Mouse (Mus musculus) liver, embryonic 16.5 days (tissue): Measurements from ENCODE around the gene Gm867. TPM values are rescaled to one million over a fixed set of nuclear protein-coding genes. Genes with fewer than 3 reads are reported as not detected.

Experiments used
- ATAC-seq: fragments of 200-750 bp; cut with Nextera tagmentation; 2 replicates; pipeline ENCODE4 v1.8.0; 2017; ENCODE audit warnings: low read depth, mild to moderate bottlenecking, moderate number of reproducible peaks, moderate library complexity
- H3K27ac ChIP-seq: fragments of 300-500 bp; sonication (generic); 2 replicates; pipeline ENCODE4 v1.5.1; 2014; ENCODE audit warnings: mild to moderate bottlenecking, low read length
- H3K27me3 ChIP-seq: fragments of 300-500 bp; sonication (generic); 2 replicates; pipeline ENCODE4 v1.6.1; 2014; ENCODE audit warnings: low read depth, low read length, mixed read lengths; ENCODE audit not compliant: control insufficient read depth, insufficient read depth
- H3K36me3 ChIP-seq: fragments of 300-500 bp; sonication (generic); 2 replicates; pipeline ENCODE4 v1.6.1; 2014; ENCODE audit warnings: mild to moderate bottlenecking; ENCODE audit not compliant: control insufficient read depth, insufficient read depth
- H3K4me1 ChIP-seq: fragments of 300-500 bp; sonication (generic); 2 replicates; pipeline ENCODE4 v1.6.1; 2014; ENCODE audit warnings: low read depth, low read length, mixed read lengths; ENCODE audit not compliant: control insufficient read depth
- H3K4me2 ChIP-seq: fragments of 300-500 bp; sonication (generic); 2 replicates; pipeline ENCODE4 v1.6.1; 2014; ENCODE audit warnings: low read depth, low read length, mixed read lengths
- H3K4me3 ChIP-seq: fragments of 300-500 bp; sonication (generic); 2 replicates; pipeline ENCODE4 v1.5.1; 2014; ENCODE audit warnings: low read depth, mild to moderate bottlenecking, low read length
- H3K9ac ChIP-seq: fragments of 300-500 bp; sonication (generic); 2 replicates; pipeline ENCODE4 v1.6.1; 2014; ENCODE audit warnings: low read depth, low read length
- H3K9me3 ChIP-seq: fragments of 300-500 bp; sonication (generic); replicated peaks from 2 replicates; pipeline ENCODE4 v1.6.1; 2016; ENCODE audit warnings: low read length; ENCODE audit not compliant: control insufficient read depth
- WGBS: fragments of 180-500 bp; shearing (Covaris S2); extraction: QIAGEN DNeasy Blood & Tissue Kit; methylation state at CpG from one replicate; pipeline ENCODE4 v1.1.7; 2014; ENCODE audit not compliant: insufficient replicate concordance; 5-methylcytosine and 5-hydroxymethylcytosine counted together
- polyA plus RNA-seq: library from polyadenylated mRNA; unstranded; fragments of >200 nt; fragmentation: Nextera tagmentation; extraction: Ambion mirVana; gene quantifications from 2 replicates; pipeline ENCODE4 v1.2.1, GENCODE M21; 2015

Gm867 gene
- polyA plus RNA-seq, 1 experiment from 2014 or later = 26.4 TPM

DNA sequence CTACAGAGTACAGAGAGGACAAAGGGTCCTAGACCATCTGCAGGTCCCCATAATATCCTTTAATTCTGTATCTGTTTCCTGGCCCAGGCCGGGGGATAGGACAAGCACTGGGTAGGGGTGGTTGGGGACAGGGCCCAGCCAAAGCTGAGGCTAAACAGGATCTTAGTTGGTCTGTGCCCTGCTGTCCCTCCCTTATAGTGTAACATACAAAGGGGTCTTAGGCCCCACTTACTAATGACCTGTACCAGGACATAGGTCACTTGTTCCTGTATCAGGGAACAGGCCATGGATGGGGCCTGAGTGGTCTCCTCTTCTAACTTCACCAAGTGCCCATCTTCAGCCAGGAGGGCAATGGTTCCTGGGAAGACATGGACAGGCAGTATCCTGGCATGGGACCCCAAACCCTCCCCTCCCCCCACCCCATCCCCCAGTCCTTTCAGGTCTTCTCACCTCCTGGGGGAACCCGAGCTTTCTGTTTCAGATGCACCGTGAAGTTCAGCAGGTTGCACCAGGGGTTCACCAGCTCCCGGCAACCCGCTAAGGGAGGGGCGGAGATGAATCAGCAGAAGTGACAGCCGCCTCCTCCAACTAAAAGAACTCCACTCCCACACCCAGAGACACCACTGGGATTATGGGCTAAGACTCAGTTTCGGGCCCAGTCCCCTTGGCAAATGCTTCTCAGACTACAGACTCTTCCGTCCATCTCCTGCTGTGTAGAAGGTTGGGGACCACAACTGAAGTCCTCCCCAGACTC lies 814 bp downstream of the Gm867 start:
- peak; percentile 76 for ATAC-seq
- Histone ChIP-seq H3K4me1 (peaks cover 43% of the 10 kb centered on the region), H3K27me3 (no peaks in the 10 kb centered on the region), H3K9me3 (no peaks in the 10 kb centered on the region), H3K4me3 (peak overlapping the region; percentile 84), H3K4me2 (peak overlapping the region; percentile 52), H3K9ac (peak overlapping the region; percentile 75), H3K36me3 (peaks cover 8% of the 10 kb centered on the region; the same call in 1 of the 2 replicates), H3K27ac (peak overlapping the region; percentile 87)
- WGBS = 24% methylated on average over 9 of the region's 9 CpGs

DNA sequence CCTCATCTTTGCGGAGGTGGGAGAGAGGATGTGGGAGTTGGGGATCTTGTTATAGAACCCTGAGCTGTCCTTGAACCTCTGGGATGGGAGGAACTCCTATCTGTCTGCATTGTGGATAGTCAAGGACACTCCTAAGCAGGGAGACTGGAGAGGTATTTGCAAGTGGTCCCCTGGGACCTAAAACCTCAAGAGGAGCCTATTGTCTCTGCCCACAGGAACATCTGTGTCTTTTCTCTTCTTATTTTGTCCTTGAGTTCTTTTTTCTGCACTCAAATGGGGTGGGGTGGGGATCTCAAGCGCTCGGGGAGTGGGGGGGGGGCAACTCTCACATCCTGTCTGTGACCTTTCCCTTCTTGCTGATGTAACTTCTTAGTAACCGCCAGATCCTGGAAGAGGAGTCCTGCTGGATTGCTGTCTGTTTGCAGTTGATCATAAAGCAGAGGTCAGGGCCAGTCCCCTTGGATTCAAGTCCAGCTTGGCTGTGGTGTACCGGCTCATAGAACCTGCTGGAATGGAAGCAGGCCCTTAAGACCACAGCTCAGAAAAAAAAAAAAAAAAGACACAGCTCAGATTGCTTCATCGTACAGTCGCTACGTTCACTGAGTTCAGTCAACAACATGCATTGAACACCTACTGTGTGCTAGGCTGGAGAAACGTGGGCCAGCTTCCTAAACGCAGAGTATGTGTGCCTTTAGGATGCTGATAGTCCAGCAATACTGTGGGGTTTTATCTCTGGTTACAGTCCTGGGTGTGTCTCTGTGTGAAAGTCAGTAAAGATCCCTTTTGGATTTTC lies 2.4 kb downstream of the Gm867 start:
- peak; percentile 73 for ATAC-seq
- Histone ChIP-seq H3K9me3 (no peaks in the 10 kb centered on the region), H3K4me3 (peak overlapping the region; percentile 84), H3K4me1 (peaks cover 43% of the 10 kb centered on the region), H3K9ac (peak overlapping the region; percentile 63), H3K27me3 (peaks cover 9% of the 10 kb centered on the region), H3K36me3 (peaks cover 8% of the 10 kb centered on the region; the same call in 1 of the 2 replicates), H3K27ac (peak overlapping the region; percentile 89), H3K4me2 (peak overlapping the region; percentile 93)
- 37% methylated on average over 10 of the region's 10 CpGs for WGBS

DNA sequence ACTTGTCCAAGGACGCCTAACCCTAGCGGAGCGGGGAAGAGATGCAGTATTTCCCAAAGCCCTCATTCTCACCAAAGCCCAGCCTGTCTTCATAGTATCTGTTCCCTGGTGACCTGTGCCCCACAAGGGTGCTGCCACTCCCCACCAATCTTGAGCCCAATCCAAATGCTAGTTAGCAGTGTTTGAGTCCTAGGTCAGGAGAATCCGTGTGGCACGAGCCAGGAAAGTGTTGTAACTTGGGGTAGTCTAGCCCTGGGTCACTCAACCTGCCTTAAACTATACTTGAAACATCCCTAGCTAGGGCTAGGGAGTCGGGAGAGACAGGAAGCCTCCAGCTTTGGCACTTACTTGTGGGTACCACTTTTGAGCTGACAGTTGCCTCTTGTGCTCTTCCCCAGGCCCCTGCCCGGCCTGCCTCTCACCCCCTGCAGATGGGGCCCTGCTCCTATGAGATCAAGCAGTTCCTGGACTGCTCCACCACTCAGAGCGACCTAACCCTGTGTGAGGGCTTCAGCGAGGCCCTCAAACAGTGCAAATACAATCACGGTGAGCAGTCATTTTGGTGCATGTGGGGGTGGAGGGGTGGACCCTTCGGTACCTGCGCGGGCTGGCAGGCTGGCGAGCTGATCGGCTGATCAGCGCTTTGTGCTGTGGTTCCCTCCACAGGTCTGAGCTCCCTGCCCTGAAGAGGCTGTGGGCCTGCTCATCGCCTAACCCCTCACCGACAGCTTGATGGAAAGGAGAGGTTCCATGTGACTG lies 3.4 kb downstream of the Gm867 start:
- peaks cover 18% of the 10 kb centered on the region for H3K27me3 ChIP-seq
- H3K36me3 ChIP-seq = peaks cover 8% of the 10 kb centered on the region; the same call in 1 of the 2 replicates
- peak overlapping the region; percentile 93 for H3K4me2 ChIP-seq
- 60% methylated on average over 18 of the region's 18 CpGs for WGBS
- no peak for ATAC-seq
- peak overlapping the region; percentile 84 for H3K4me3 ChIP-seq
- H3K4me1 ChIP-seq = peaks cover 50% of the 10 kb centered on the region
- H3K9ac ChIP-seq = peak overlapping the region; percentile 63
- peak overlapping the region; percentile 89 for H3K27ac ChIP-seq
- no peaks in the 10 kb centered on the region for H3K9me3 ChIP-seq

DNA sequence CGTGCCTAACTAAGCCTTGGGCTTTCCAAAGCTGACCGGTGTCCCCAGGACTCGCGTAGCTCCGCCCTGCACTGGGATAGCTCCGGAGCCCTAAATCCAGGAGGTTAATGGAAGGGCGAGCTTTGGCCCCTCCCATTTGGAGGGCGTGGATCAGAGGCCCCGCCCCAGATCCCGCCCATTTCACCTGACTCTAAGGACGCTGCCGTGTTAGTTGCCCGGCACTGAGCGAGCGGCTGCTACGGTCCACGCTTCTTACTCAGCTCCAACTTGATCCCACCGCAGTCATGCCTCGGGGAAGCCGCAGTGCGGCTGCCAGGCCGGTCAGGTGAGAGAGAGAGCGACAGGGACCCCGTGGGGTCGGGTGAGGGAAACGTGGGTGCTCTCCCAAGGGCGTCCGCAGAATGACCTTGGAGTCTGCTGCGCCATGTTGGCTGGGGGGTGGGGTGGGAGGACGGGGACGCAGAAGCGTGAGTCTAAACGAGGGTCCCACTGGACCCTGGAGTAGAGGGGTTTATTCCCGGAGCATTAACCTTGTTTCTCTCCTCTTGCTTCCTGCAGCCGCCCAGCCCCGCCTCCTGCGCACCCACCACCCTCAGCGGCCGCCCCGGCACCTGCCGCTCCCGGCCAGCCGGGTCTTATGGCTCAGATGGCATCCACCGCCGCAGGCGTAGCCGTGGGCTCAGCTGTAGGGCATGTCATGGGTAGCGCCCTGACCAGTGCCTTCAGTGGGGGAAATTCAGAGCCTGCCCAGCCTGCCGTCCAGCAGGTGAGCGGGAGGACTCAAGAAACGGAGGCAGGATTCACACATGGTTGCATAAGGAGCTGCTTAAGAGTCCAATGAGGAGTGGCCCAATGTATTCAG lies 4.6 kb downstream of the Gm867 start, which contains the start of gene Mmp11:
TSS of gene Mmp11 (minus strand) at position 817 of the 862 bp plus-strand sequence.
- H3K9ac ChIP-seq = peak within 1 kb of the TSS; percentile 81
- WGBS = 2% methylated on average over 51 of the region's 51 CpGs
- peak; percentile 78 for ATAC-seq
- H3K4me2 ChIP-seq = peak within 1 kb of the TSS; percentile 93
- H3K9me3 ChIP-seq = no peaks in the 10 kb centered on the region
- peaks cover 30% of the 10 kb centered on the region for H3K27me3 ChIP-seq
- H3K36me3 ChIP-seq = peaks cover 8% of the 10 kb centered on the region; the same call in 1 of the 2 replicates
- H3K4me3 ChIP-seq = peak within 1 kb of the TSS; percentile 84
- peaks cover 52% of the 10 kb centered on the region for H3K4me1 ChIP-seq
- H3K27ac ChIP-seq = peak within 1 kb of the TSS; percentile 89

DNA sequence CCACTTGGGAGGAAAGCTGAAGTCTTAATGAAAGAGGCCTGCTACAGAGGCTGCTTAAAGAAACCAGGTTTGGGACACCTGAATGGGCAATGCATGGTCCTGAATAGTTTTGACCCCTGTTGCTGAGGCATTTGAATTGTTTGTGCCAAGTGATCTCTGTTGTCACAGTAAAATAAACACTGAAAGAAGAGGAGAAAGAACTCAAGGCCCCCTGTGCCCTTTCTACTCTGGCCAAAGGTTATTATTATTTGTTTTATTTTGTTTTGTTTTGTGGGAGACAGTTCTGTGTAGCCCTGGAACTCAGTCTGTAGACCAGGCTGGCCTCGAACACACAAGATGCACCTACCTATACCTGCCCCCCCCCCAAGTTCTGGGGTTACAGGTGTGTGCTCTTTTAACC lies 5.5 kb downstream of the Gm867 start:
- H3K4me1 ChIP-seq = peaks cover 43% of the 10 kb centered on the region
- H3K9ac ChIP-seq = no peak overlapping the region

DNA sequence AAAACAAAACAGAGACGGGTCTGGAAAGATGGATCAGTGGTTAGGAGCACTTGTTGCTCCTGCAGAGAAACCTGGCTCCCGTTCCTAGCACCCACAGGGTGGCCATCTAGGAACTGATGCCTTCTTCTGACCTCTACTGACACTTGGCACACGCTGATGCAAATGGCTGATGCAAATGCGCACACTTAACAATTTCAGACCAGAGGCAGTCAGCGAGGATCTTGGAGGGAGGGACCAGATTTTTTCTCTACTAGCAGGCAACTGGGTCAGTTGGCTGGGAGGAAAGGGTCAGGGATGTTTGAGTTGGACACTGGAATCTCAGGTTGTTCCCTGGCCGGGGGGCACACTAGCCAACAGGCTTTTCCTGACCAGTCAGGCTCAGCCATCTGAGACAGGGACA lies 7.6 kb downstream of the Gm867 start, which contains the start of gene Chchd10:
TSS of gene Chchd10 (plus strand) at position 240 of the 400 bp plus-strand sequence.
- Histone ChIP-seq H3K4me1 (peaks cover 35% of the 10 kb centered on the region), H3K4me2 (peak within 1 kb of the TSS; percentile 74), H3K27ac (no peak within 1 kb of the TSS), H3K36me3 (peaks cover 8% of the 10 kb centered on the region; the same call in 1 of the 2 replicates), H3K9ac (peak within 1 kb of the TSS; percentile 11; the same call in 1 of the 2 replicates), H3K9me3 (no peaks in the 10 kb centered on the region), H3K4me3 (peak within 1 kb of the TSS; percentile 50), H3K27me3 (peaks cover 47% of the 10 kb centered on the region)
- no peak for ATAC-seq
- WGBS = 47% methylated on average over 6 of the region's 6 CpGs

More for the DNA sequence above, 5.5 kb downstream of the Gm867 start:
- Histone ChIP-seq H3K4me2 (peak overlapping the region; percentile 93), H3K27me3 (peaks cover 39% of the 10 kb centered on the region), H3K4me3 (peak overlapping the region; percentile 84; the same call in 1 of the 2 replicates), H3K27ac (peak overlapping the region; percentile 58; the same call in 1 of the 2 replicates), H3K36me3 (peaks cover 8% of the 10 kb centered on the region; the same call in 1 of the 2 replicates), H3K9me3 (no peaks in the 10 kb centered on the region)
- WGBS = 35% methylated on average over 1 of the region's 1 CpGs
- no peak for ATAC-seq

DNA sequence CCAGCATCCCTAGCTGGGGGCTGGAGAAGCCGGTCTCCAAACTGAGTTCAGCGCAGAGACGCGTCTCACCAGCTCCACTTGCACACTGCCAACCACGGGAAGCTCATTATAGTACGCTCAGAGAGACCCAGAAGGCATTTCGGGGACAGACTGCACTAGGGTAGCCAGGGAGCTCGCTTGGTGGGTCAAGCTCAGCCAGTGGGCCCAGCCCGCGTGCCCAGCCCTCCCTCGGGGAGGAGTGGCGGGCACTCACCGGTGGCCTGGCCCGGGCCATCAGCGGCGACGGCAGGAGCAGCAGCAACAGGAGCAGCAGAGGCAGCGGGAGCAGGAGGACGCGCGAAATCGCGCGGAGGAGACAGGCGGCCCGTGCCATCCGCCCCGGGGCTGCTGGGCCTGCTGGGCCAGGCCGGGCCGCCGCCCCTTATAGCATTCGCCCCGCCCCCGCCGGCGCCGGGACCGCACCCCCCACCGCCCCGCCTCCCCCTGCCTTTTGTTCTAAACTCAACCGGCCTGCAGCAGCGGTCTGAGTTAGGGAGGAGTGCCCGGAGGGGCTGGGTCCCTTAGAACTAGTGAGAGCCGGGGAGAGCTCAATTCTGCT lies 8.3 kb downstream of the Gm867 start:
- Histone ChIP-seq H3K4me2 (peak overlapping the region; percentile 74), H3K27ac (no peak overlapping the region), H3K9ac (peak overlapping the region; percentile 11; the same call in 1 of the 2 replicates), H3K9me3 (no peaks in the 10 kb centered on the region), H3K27me3 (peaks cover 47% of the 10 kb centered on the region), H3K4me3 (peak overlapping the region; percentile 50), H3K4me1 (peaks cover 28% of the 10 kb centered on the region), H3K36me3 (peaks cover 1% of the 10 kb centered on the region; the same call in 1 of the 2 replicates)
- WGBS = 2% methylated on average over 44 of the region's 44 CpGs
- ATAC-seq = peak; percentile 30; the same call in 1 of the 2 replicates
